ENCODE assay signal across 24 mouse cellular contexts in genomic region chr10:32494591-32495182, GRCm38 (mm10).
"Had no signal": no experiment of that assay in that cellular context is flagged by ENCODE, and none has a peak within 500 bp of the region (broad histone marks: within the 10 kb centered on the region; RNA-seq: fewer than 3 reads in every experiment).

No protein-coding gene starts in this region.

- H3K4me1 ChIP-seq: intestine, embryonic 15.5 days; limb, embryonic 12.5 days; limb, embryonic 15.5 days; midbrain, embryonic 12.5 days; neural tube, embryonic 12.5 days; neural tube, embryonic 15.5 days; stomach, embryonic 15.5 days had no signal

- H3K9ac ChIP-seq: intestine, embryonic 15.5 days; limb, embryonic 12.5 days; limb, embryonic 15.5 days; liver, embryonic 14.5 days; liver, postnatal 0 days; midbrain, embryonic 12.5 days; neural tube, embryonic 12.5 days; neural tube, embryonic 15.5 days; stomach, embryonic 15.5 days had no signal

- H3K27me3 ChIP-seq: intestine, embryonic 15.5 days; limb, embryonic 12.5 days; limb, embryonic 15.5 days; midbrain, embryonic 12.5 days; neural tube, embryonic 12.5 days; neural tube, embryonic 15.5 days; stomach, embryonic 15.5 days had no signal

- H3K4me3 ChIP-seq: intestine, embryonic 15.5 days; limb, embryonic 12.5 days; limb, embryonic 15.5 days; midbrain, embryonic 12.5 days; myocyte; neural tube, embryonic 12.5 days; neural tube, embryonic 15.5 days; stomach, embryonic 15.5 days had no signal

- DNase-seq: kidney, adult 11 months; kidney, adult 9 months; kidney, postnatal 14 days; kidney, postnatal 4 days; left cerebral cortex, postnatal 4 days; liver, postnatal 0 days; lung, postnatal 4 days; right cerebral cortex, adult 18-20 months; right cerebral cortex, postnatal 14 days; right cerebral cortex, postnatal 4 days; thymus, adult 2 months; thymus, postnatal 14 days; thymus, postnatal 4 days had no signal

- H3K9me3 ChIP-seq: intestine, embryonic 15.5 days; limb, embryonic 12.5 days; limb, embryonic 15.5 days; midbrain, embryonic 12.5 days; neural tube, embryonic 12.5 days; neural tube, embryonic 15.5 days; stomach, embryonic 15.5 days had no signal

- H3K27ac ChIP-seq: intestine, embryonic 15.5 days; limb, embryonic 12.5 days; limb, embryonic 15.5 days; liver, embryonic 14.5 days; midbrain, embryonic 12.5 days; neural tube, embryonic 12.5 days; neural tube, embryonic 15.5 days; stomach, embryonic 15.5 days had no signal

- H3K4me2 ChIP-seq: intestine, embryonic 15.5 days; limb, embryonic 12.5 days; limb, embryonic 15.5 days; liver, embryonic 11.5 days; midbrain, embryonic 12.5 days; neural tube, embryonic 12.5 days; neural tube, embryonic 15.5 days; stomach, embryonic 15.5 days had no signal

- H3K36me3 ChIP-seq: intestine, embryonic 15.5 days; limb, embryonic 12.5 days; limb, embryonic 15.5 days; midbrain, embryonic 12.5 days; neural tube, embryonic 12.5 days; neural tube, embryonic 15.5 days; stomach, embryonic 15.5 days had no signal

- ATAC-seq: intestine, embryonic 15.5 days; liver, postnatal 0 days; midbrain, embryonic 16.5 days had no signal
